Mouse (Mus musculus) liver, adult 2 months (tissue): ENCODE results near the gene Arhgap21.

Experiments
- CTCF ChIP-seq: fragments of 200-500 bp; IDR thresholded peaks from 2 replicates; pipeline ENCODE4 v1.5.1; 2011; ENCODE audit warnings: low read depth, low read length, control low read depth
- POLR2A ChIP-seq: fragments of 200-500 bp; IDR thresholded peaks from 2 replicates; pipeline ENCODE4 v1.6.1; 2011; ENCODE audit warnings: low read length, control low read depth; ENCODE audit not compliant: insufficient read depth; ENCODE audit errors: extremely low read depth

- TF ChIP-seq CTCF = no peak
- no peak for TF ChIP-seq POLR2A
Observed at GRCm38 (mm10) chr2:20928454-20928853, 40.2 kb downstream of the Arhgap21 start.
